Mouse (Mus musculus) hematopoietic stem cell, adult 5-6 weeks (primary cell): ENCODE data around the gene Cwh43. TPM values are rescaled to one million over a fixed set of nuclear protein-coding genes. Genes with fewer than 3 reads are reported as not detected.

Source experiments
- ATAC-seq, 2 experiments: fragments of 125-278 bp in 1 of 2; replicated peaks in 1 of 2; 2 replicates each; pipeline ENCODE4 v1.8.0; 2016 to 2017; ENCODE audit warnings: inconsistent platforms in 2 of 2, mild to moderate bottlenecking in 2 of 2, moderate number of reproducible peaks in 2 of 2, low read depth in 1 of 2, moderate TSS enrichment in 1 of 2; ENCODE audit not compliant: low FRiP score in 2 of 2, poor library complexity in 2 of 2, severe bottlenecking in 2 of 2, insufficient read depth in 1 of 2, low TSS enrichment in 1 of 2
- total RNA-seq: library from RNA; stranded (forward); fragments of 172-1452, 232-1000 nt; gene quantifications from 2 replicates; pipeline ENCODE4 v1.2.3, GENCODE M21; 2017

Gene Cwh43
- not detected in 2 replicates for total RNA-seq

GRCm38 (mm10) chr5:73405981-73406722 is at the start of gene Cwh43:
Cwh43 (plus strand) TSS chr5:73406075.
- 0 out of 4 replicates have a peak, but pooled peaks of 1 of the 2 experiments have one; percentile 28 for ATAC-seq

DNA sequence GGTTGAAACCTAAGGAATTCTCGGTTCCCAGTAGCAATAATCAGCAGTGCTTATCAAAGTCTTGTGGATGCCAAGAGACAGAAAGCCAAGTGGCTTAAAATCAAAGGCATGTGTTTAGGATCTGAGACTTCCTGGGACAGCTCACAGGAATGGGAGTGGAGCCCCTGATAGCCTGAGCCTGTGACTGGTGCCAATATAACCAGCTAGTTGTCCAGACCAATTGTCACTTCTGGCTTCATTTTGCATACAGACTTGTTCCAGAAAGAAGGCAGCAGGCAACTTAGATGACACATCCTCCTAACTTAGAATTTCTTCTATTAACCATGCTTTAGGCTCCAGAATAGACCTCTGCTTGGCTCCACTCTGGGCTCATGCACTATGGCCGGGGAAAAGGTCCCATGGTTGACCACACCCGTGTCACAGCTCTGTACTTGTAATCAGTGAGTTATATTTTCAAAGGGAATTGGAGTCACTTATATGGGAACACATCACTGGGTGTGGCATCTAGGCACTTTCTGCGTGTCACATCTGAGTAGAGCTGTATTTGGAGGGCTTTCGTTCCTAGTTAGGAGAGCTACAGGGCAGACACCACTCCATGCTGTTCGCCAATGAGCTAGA is 46.6 kb upstream of the Cwh43 start:
- no peak for ATAC-seq

GRCm38 (mm10) chr5:73359752-73360141 is 46.1 kb upstream of the Cwh43 start:
- ATAC-seq = peak; percentile 25 to 27; a peak in 2 of 4 replicates

- ATAC-seq = no peak
These were observed 45.6 kb upstream of the Cwh43 start for GRCm38 (mm10) chr5:73360240-73360639.

- ATAC-seq = no peak
These were observed 43.5 kb upstream of the Cwh43 start for GRCm38 (mm10) chr5:73362338-73362737.

DNA sequence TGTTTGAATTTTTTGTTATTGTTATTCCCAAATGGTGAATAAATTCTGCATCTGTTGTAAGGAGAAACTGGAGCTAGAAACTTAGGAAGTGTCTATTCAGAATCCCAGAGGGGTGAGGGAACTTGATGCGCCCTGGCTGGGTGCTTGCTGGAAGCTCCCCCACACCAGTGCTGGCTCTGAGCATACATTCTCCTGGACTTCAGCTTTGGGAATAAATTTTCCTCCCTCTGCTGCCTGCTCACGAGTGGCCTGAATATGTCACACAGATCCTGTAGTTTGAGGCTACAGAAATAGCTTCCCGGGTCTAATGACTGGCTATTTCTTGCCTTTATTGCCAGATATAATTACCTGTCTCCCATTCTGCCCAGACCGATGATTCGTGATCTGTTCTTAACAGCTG is 43.1 kb upstream of the Cwh43 start:
- no peak for ATAC-seq

DNA sequence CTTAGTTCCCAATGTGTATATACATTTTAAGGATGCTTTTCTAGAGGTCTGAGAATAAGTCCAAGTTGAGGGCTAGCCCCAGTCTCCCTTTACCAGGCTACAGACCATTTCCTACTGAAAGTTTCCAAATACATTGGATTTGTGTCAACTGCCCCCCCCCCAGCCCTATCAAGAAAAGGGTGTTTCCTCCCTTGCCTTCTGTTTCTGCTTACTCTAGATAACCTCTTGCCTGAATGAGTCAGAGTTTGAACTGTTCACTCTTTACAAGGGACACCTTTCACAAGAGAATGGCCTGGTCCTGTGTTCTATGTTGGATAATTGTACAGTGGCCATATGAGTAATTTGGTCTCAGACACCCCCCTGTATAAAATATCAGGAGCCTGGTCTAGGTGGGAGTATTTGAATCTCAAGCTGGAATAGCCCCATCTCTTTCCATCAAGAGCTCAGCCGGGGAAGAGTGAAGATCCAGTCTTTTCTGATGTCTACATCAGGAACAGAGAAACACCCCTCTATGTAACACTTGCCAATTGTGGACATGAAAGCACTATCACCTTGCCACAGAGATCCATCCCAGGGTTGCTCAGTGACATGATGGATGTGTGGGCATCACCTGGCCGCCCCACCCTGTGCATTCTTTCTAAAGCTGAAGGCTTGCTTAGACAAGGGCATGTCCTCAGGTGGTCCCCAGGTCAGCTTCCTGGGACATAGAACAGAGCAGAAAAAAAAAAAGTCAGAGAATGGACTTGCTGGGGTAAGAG is 41.6 kb upstream of the Cwh43 start:
- ATAC-seq = peak in 1 of 2 experiments; percentile 25; a peak in 1 of 4 replicates

DNA sequence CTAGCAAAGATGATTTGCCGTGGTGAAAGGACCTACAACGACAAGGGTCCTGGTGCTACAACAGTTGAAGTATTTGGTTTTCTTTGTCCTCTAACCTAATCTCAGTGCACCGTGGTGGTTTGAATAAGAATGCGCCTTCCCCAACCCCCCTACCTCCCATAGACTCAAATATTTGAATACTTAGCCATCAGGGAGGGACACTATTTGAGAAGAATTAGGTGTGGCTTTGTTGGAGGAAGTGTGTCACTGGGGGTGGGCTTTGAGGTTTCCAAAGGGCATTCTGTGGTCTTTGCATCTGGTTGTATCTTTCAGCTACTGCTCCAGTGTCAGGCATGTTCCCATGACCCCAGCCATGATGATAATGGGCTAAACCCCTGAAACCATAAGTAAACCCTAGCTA is 38.0 kb upstream of the Cwh43 start:
- no peak for ATAC-seq

- ATAC-seq = no peak
These were observed 36.9 kb upstream of the Cwh43 start for GRCm38 (mm10) chr5:73368845-73369447.

- no peak for ATAC-seq
These were observed 36.1 kb upstream of the Cwh43 start for GRCm38 (mm10) chr5:73369731-73370130.

GRCm38 (mm10) chr5:73372601-73373000 is 33.3 kb upstream of the Cwh43 start:
- no peak for ATAC-seq

DNA sequence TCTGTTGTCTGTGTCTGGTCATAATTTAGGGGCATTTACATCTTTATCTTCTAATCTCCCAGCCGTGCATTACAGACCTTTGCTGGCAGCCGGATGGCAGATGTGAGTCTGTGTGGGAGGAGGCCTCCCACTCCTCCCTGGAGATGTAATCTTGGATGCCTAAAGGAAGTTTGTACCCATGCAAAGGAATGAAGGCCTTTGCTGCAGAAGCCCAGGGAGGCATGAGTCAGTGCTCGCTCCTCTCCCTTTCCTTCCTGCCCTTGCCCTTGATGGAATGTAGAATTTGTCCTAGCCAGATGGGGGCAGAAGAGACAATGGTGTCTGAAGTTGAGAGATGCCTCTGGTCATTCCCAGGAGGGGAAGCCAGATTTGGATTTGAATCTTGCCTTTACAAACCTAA is 32.7 kb upstream of the Cwh43 start:
- no peak for ATAC-seq

DNA sequence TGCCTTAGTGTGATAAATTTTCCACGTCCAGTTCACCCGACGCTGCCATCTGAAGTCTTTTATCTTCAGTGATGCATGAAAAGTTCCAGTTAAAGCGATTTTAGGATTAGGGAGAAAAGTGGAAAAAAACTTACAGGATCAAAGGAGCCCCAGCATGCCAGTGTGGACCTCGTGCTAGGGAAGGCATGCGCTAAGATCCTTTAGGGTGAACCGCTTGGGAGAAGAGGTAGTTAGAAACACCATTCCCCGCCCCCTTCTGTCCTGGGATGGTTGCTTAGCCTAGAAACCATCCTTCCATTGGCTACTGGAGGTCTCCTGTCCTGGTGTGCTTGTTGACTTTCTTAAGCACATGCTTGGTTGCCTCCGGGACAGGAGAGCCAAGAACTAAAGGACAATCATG is 29.8 kb upstream of the Cwh43 start:
- no peak for ATAC-seq

GRCm38 (mm10) chr5:73376491-73376890 is 29.4 kb upstream of the Cwh43 start:
- no peak for ATAC-seq

DNA sequence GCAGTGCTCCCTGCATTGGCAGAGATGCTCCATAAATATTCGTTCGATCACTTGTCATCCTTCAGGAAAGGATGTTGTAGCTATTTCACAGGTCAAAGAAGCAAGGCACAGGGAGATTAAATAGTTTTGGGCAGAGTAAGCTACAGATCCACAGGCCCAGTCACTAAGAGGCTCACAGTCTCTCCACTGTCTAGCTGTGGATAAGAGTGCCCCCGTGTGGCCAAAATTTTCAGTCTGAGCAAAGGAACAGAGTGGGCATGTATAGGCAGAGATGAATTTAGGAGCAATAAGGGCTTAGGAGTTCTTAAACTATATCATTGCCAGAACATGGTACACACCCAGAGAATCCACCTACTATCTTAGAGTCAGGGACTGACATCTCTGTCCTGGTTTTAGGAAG is 26.0 kb upstream of the Cwh43 start:
- ATAC-seq = peak; percentile 63 to 76; a peak in 3 of 4 replicates

- ATAC-seq = no peak
These were observed 25.0 kb upstream of the Cwh43 start for GRCm38 (mm10) chr5:73380829-73381228.

DNA sequence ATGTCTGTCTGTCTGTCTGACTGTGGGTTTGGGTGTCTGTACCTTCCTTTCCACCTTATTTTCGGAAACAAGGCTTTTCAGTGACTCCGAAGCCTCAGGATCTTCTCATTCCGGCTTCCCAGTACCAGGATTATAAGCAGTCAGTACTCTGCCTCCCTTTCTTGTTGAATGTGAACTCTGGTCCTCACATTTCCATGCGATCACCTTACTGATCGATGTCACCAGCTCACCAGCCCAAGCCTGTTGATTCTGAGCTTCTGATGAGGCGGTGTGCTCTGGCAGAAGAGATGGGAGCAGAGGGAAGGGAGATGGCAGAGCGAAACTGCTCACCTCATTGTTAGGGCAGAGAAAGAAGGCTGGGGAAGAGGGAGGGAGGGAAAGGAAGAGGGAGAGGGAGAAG is 24.4 kb upstream of the Cwh43 start:
- ATAC-seq = no peak
